Mouse (Mus musculus): Measurements from ENCODE around the gene Anapc11. TPM values are rescaled to one million over a fixed set of nuclear protein-coding genes. Genes with fewer than 3 reads are reported as not detected.

Gene Anapc11
- total and polyA plus RNA-seq, 2 experiments from 2014 or later = 43.4 to 163 TPM

GRCm38 (mm10) chr11:120608241-120609034 lies 10.2 kb downstream of the Anapc11 start, which contains the start of gene Npb:
Gene Npb, plus strand, starts transcription at chr11:120608477.
- ATAC-seq (ENCODE audit: insufficient read depth, low read depth) (0 out of 2 replicates have a peak, but pooled peaks have one; percentile 6), DNase-seq (ENCODE audit: low spot score) (no peak)
- Histone ChIP-seq H3K9ac (replicated peaks; ENCODE audit: low read depth, low read length) (peak within 1 kb of the TSS; percentile 28), H3K36me3 (replicated peaks; ENCODE audit: control insufficient read depth, insufficient read depth, low read length) (peaks cover 54% of the 10 kb centered on the region), H3K4me3 (ENCODE audit: low read depth, low read length) (peak within 1 kb of the TSS; percentile 29), H3K9me3 (replicated peaks; ENCODE audit: control insufficient read depth, low read length) (no peaks in the 10 kb centered on the region), H3K27me3 (ENCODE audit: control insufficient read depth, insufficient read depth, low read length) (no peaks in the 10 kb centered on the region), H3K4me1 (ENCODE audit: control insufficient read depth, insufficient read depth) (peaks cover 21% of the 10 kb centered on the region; the same call in 1 of the 2 replicates), H3K4me2 (ENCODE audit: low read depth, low read length) (peak within 1 kb of the TSS; percentile 59), H3K27ac (ENCODE audit: low read depth) (peak within 1 kb of the TSS; percentile 52; the same call in 1 of the 2 replicates)
- 10% methylated on average over 45 of the region's 45 CpGs for WGBS
- no peak for TF ChIP-seq EP300 (IDR thresholded peaks at IDR 0.05; ENCODE audit: low read depth)
- no peak for TF ChIP-seq CTCF (IDR thresholded peaks at IDR 0.05; ENCODE audit: low read depth)

DNA sequence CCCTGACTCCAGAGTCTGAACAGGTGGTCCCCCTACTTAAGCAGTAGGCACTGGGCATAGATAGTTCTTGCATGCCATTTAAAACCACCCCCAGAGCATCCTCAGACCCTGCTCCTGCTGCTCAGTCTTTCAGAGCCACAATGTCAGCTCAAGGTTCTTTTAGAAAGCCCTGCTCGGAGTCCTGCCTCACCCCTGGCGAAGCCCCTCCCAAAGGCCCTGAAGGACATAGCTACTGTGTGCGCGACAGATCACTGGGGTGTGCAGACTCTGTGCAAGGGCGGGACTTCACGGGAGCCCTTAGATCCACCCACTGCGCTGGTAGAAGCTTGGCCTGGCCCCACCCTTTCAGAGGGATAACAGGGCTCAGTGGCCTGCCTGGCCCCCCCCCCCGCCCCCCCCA lies 11.0 kb downstream of the Anapc11 start:
- Histone ChIP-seq H3K4me3 (ENCODE audit: low read depth, low read length) (no peak overlapping the region), H3K9ac (replicated peaks; ENCODE audit: low read depth, low read length) (no peak overlapping the region), H3K4me2 (ENCODE audit: low read depth, low read length) (peak overlapping the region; percentile 59; the same call in 1 of the 2 replicates)

GRCm38 (mm10) chr11:120610477-120611046 lies 12.3 kb downstream of the Anapc11 start:
- Histone ChIP-seq H3K4me1 (ENCODE audit: control insufficient read depth, insufficient read depth) (peaks cover 21% of the 10 kb centered on the region; the same call in 1 of the 2 replicates), H3K4me2 (ENCODE audit: low read depth, low read length) (no peak overlapping the region), H3K27ac (ENCODE audit: low read depth) (no peak overlapping the region), H3K27me3 (ENCODE audit: control insufficient read depth, insufficient read depth, low read length) (no peaks in the 10 kb centered on the region), H3K4me3 (ENCODE audit: low read depth, low read length) (no peak overlapping the region), H3K9ac (replicated peaks; ENCODE audit: low read depth, low read length) (no peak overlapping the region), H3K36me3 (replicated peaks; ENCODE audit: control insufficient read depth, insufficient read depth, low read length) (peaks cover 44% of the 10 kb centered on the region), H3K9me3 (replicated peaks; ENCODE audit: control insufficient read depth, low read length) (no peaks in the 10 kb centered on the region)
- 82% methylated on average over 9 of the region's 9 CpGs for WGBS
- TF ChIP-seq EP300 (IDR thresholded peaks at IDR 0.05; ENCODE audit: low read depth) (no peak), CTCF (IDR thresholded peaks at IDR 0.05; ENCODE audit: low read depth) (no peak)
- ATAC-seq (ENCODE audit: insufficient read depth, low read depth) (no peak), DNase-seq (ENCODE audit: low spot score) (no peak)

More for the DNA sequence above, 11.0 kb downstream of the Anapc11 start:
- TF ChIP-seq EP300 (IDR thresholded peaks at IDR 0.05; ENCODE audit: low read depth) = no peak
- no peak for TF ChIP-seq CTCF (IDR thresholded peaks at IDR 0.05; ENCODE audit: low read depth)
- Histone ChIP-seq H3K4me1 (ENCODE audit: control insufficient read depth, insufficient read depth) (peaks cover 21% of the 10 kb centered on the region; the same call in 1 of the 2 replicates), H3K9me3 (replicated peaks; ENCODE audit: control insufficient read depth, low read length) (no peaks in the 10 kb centered on the region), H3K27ac (ENCODE audit: low read depth) (0 out of 2 replicates have a peak overlapping the region, but pooled peaks have one; percentile 10), H3K36me3 (replicated peaks; ENCODE audit: control insufficient read depth, insufficient read depth, low read length) (peaks cover 51% of the 10 kb centered on the region), H3K27me3 (ENCODE audit: control insufficient read depth, insufficient read depth, low read length) (no peaks in the 10 kb centered on the region)
- ATAC-seq (ENCODE audit: insufficient read depth, low read depth) = peak; percentile 74
- peak; percentile 39 for DNase-seq (ENCODE audit: low spot score)
- WGBS = 33% methylated on average over 8 of the region's 8 CpGs

GRCm38 (mm10) chr11:120612763-120613162 lies 14.5 kb downstream of the Anapc11 start:
- ATAC-seq (ENCODE audit: insufficient read depth, low read depth) (peak; percentile 34; the same call in 1 of the 2 replicates), DNase-seq (ENCODE audit: low spot score) (peak; percentile 57)
- H3K9ac ChIP-seq (replicated peaks; ENCODE audit: low read depth, low read length) = no peak overlapping the region
- no peak overlapping the region for H3K4me3 ChIP-seq (ENCODE audit: low read depth, low read length)
- no peaks in the 10 kb centered on the region for H3K9me3 ChIP-seq (replicated peaks; ENCODE audit: control insufficient read depth, low read length)
- H3K27ac ChIP-seq (ENCODE audit: low read depth) = no peak overlapping the region
- WGBS = 36% methylated on average over 6 of the region's 6 CpGs
- peaks cover 25% of the 10 kb centered on the region for H3K4me1 ChIP-seq (ENCODE audit: control insufficient read depth, insufficient read depth)
- no peaks in the 10 kb centered on the region for H3K27me3 ChIP-seq (ENCODE audit: control insufficient read depth, insufficient read depth, low read length)
- peaks cover 41% of the 10 kb centered on the region for H3K36me3 ChIP-seq (replicated peaks; ENCODE audit: control insufficient read depth, insufficient read depth, low read length)
- peak; percentile 83 for TF ChIP-seq CTCF (IDR thresholded peaks at IDR 0.05; ENCODE audit: low read depth)
- TF ChIP-seq EP300 (IDR thresholded peaks at IDR 0.05; ENCODE audit: low read depth) = no peak
- no peak overlapping the region for H3K4me2 ChIP-seq (ENCODE audit: low read depth, low read length)

GRCm38 (mm10) chr11:120613481-120613972 lies 15.3 kb downstream of the Anapc11 start:
- Histone ChIP-seq H3K27ac (ENCODE audit: low read depth) (no peak overlapping the region), H3K4me2 (ENCODE audit: low read depth, low read length) (no peak overlapping the region), H3K27me3 (ENCODE audit: control insufficient read depth, insufficient read depth, low read length) (no peaks in the 10 kb centered on the region), H3K9ac (replicated peaks; ENCODE audit: low read depth, low read length) (no peak overlapping the region), H3K36me3 (replicated peaks; ENCODE audit: control insufficient read depth, insufficient read depth, low read length) (peaks cover 47% of the 10 kb centered on the region), H3K4me1 (ENCODE audit: control insufficient read depth, insufficient read depth) (peaks cover 18% of the 10 kb centered on the region), H3K9me3 (replicated peaks; ENCODE audit: control insufficient read depth, low read length) (no peaks in the 10 kb centered on the region), H3K4me3 (ENCODE audit: low read depth, low read length) (no peak overlapping the region)
- ATAC-seq (ENCODE audit: insufficient read depth, low read depth) (no peak), DNase-seq (ENCODE audit: low spot score) (no peak)
- TF ChIP-seq EP300 (IDR thresholded peaks at IDR 0.05; ENCODE audit: low read depth) (no peak), CTCF (IDR thresholded peaks at IDR 0.05; ENCODE audit: low read depth) (no peak)
- WGBS = 85% methylated on average over 10 of the region's 10 CpGs
